In genomic region chr2:101826950-101827600, GRCm38 (mm10) we compare ENCODE assay signal across 19 mouse cellular contexts. TPM values are rescaled to one million over a fixed set of nuclear protein-coding genes. Genes with fewer than 3 reads are reported as not detected.
A peak's percentile ranks its signal among the peaks of the same experiment; 100 is the strongest.
DNase-seq lines count a peak whose midpoint lies in the region; ATAC-seq and TF ChIP-seq lines count a peak whose summit lies in the region.
"Had no signal": no experiment of that assay in that cellular context is flagged by ENCODE, and none has a peak within 500 bp of the region (broad histone marks: within the 10 kb centered on the region; RNA-seq: fewer than 3 reads in every experiment).

No protein-coding gene starts in this region.

- DNase-seq in heart, embryonic 10.5 days (ENCODE audit: low spot score) = peak; percentile 62
- DNase-seq in heart, adult 8-10 months (ENCODE audit: low spot score) = no peak
- no peak for DNase-seq in lung, adult 18-20 months
- DNase-seq in stomach, postnatal 0 days (ENCODE audit: low spot score) = no peak
- DNase-seq in gastrocnemius, postnatal 36 days = no peak
- no peak for DNase-seq in adrenal gland, adult 18-20 months (ENCODE audit: low spot score in 2 of 2)
- DNase-seq: cerebellum, adult 18-20 months; gastrocnemius, postnatal 25 days; layer of hippocampus, postnatal 36 days; thymus, postnatal 25 days had no signal

- no peaks in the 10 kb centered on the region for H3K36me3 ChIP-seq in heart, embryonic 10.5 days
- no peaks in the 10 kb centered on the region for H3K36me3 ChIP-seq in lung, embryonic 15.5 days
- no peaks in the 10 kb centered on the region for H3K36me3 ChIP-seq in intestine, embryonic 16.5 days (ENCODE audit: control insufficient read depth, insufficient read depth, low read length)
- no peaks in the 10 kb centered on the region for H3K36me3 ChIP-seq in stomach, postnatal 0 days (ENCODE audit: control insufficient read depth, insufficient read depth, low read length)
- H3K36me3 ChIP-seq: embryonic facial prominence, embryonic 15.5 days; hindbrain, embryonic 15.5 days; neural tube, embryonic 13.5 days; stomach, embryonic 15.5 days had no signal

- no peaks in the 10 kb centered on the region for H3K9me3 ChIP-seq in heart, embryonic 10.5 days
- H3K9me3 ChIP-seq in lung, embryonic 15.5 days = no peaks in the 10 kb centered on the region
- no peaks in the 10 kb centered on the region for H3K9me3 ChIP-seq in intestine, embryonic 16.5 days (ENCODE audit: control insufficient read depth, low read length)
- H3K9me3 ChIP-seq in stomach, postnatal 0 days (ENCODE audit: control insufficient read depth, low read length) = no peaks in the 10 kb centered on the region
- H3K9me3 ChIP-seq: embryonic facial prominence, embryonic 15.5 days; hindbrain, embryonic 15.5 days; neural tube, embryonic 13.5 days; stomach, embryonic 15.5 days had no signal

- no peak overlapping the region for H3K4me2 ChIP-seq in lung, embryonic 15.5 days
- peak overlapping the region; percentile 21 for H3K4me2 ChIP-seq in intestine, embryonic 16.5 days (ENCODE audit: low read depth, low read length)
- H3K4me2 ChIP-seq in stomach, postnatal 0 days (replicated peaks; ENCODE audit: low read depth) = no peak overlapping the region
- H3K4me2 ChIP-seq: embryonic facial prominence, embryonic 15.5 days; hindbrain, embryonic 15.5 days; neural tube, embryonic 13.5 days; stomach, embryonic 15.5 days had no signal

- no peak overlapping the region for H3K9ac ChIP-seq in lung, embryonic 15.5 days
- H3K9ac ChIP-seq in intestine, embryonic 16.5 days (ENCODE audit: low read depth, low read length) = no peak overlapping the region
- no peak overlapping the region for H3K9ac ChIP-seq in stomach, postnatal 0 days (ENCODE audit: low read length)
- H3K9ac ChIP-seq: embryonic facial prominence, embryonic 15.5 days; hindbrain, embryonic 15.5 days; neural tube, embryonic 13.5 days; stomach, embryonic 15.5 days had no signal

- no peak for ATAC-seq in lung, embryonic 15.5 days (ENCODE audit: borderline replicate concordance, extremely low read depth, low FRiP score, low TSS enrichment)
- ATAC-seq in intestine, embryonic 16.5 days = peak; percentile 69
- peak; percentile 40; the same call in 1 of the 2 replicates for ATAC-seq in stomach, postnatal 0 days (ENCODE audit: low FRiP score, low TSS enrichment)
- ATAC-seq: activated CD4-positive, CD25-positive, alpha-beta regulatory T cell, adult 4 months; forebrain, embryonic 14.5 days; midbrain, embryonic 16.5 days had no signal

- no peak for TF ChIP-seq EP300 in stomach, postnatal 0 days (optimal IDR thresholded peaks at IDR 0.05)

- H3K4me3 ChIP-seq in heart, embryonic 10.5 days = no peak overlapping the region
- no peak overlapping the region for H3K4me3 ChIP-seq in lung, embryonic 15.5 days
- H3K4me3 ChIP-seq in intestine, embryonic 16.5 days (ENCODE audit: low read length) = peak overlapping the region; percentile 6; the same call in 1 of the 2 replicates
- H3K4me3 ChIP-seq in stomach, postnatal 0 days (ENCODE audit: low read depth, low read length) = no peak overlapping the region
- H3K4me3 ChIP-seq: embryonic facial prominence, embryonic 15.5 days; hindbrain, embryonic 15.5 days; neural tube, embryonic 13.5 days; stomach, embryonic 15.5 days had no signal

- H3K27ac ChIP-seq in heart, embryonic 10.5 days = no peak overlapping the region
- H3K27ac ChIP-seq in lung, embryonic 15.5 days = peak overlapping the region; percentile 71; the same call in 1 of the 2 replicates
- H3K27ac ChIP-seq in intestine, embryonic 16.5 days (ENCODE audit: low read length) = peak overlapping the region; percentile 90
- no peak overlapping the region for H3K27ac ChIP-seq in stomach, postnatal 0 days (replicated peaks)
- H3K27ac ChIP-seq: embryonic facial prominence, embryonic 15.5 days; hindbrain, embryonic 15.5 days; neural tube, embryonic 13.5 days; stomach, embryonic 15.5 days had no signal

- peaks cover 28% of the 10 kb centered on the region for H3K4me1 ChIP-seq in heart, embryonic 10.5 days
- H3K4me1 ChIP-seq in lung, embryonic 15.5 days = peaks cover 42% of the 10 kb centered on the region
- H3K4me1 ChIP-seq in intestine, embryonic 16.5 days (ENCODE audit: control insufficient read depth, insufficient read depth, low read length) = peaks cover 9% of the 10 kb centered on the region; the same call in 1 of the 2 replicates
- H3K4me1 ChIP-seq in stomach, postnatal 0 days (replicated peaks; ENCODE audit: control insufficient read depth, insufficient read depth) = no peaks in the 10 kb centered on the region; the same call in 1 of the 2 replicates
- H3K4me1 ChIP-seq: embryonic facial prominence, embryonic 15.5 days; neural tube, embryonic 13.5 days; stomach, embryonic 15.5 days had no signal

- intact Hi-C loops in gastrocnemius, postnatal 36 days (cut with DNase I) = loop anchor here (2.0 kb wide), 1 partner anchor 130 kb away; no protein-coding TSS in a partner anchor

- 66% methylated on average over 3 of the region's 3 CpGs for WGBS in heart, embryonic 10.5 days
- 77% methylated on average over 3 of the region's 3 CpGs for WGBS in lung, embryonic 15.5 days
- 63% methylated on average over 3 of the region's 3 CpGs for WGBS in intestine, embryonic 16.5 days
- 66% methylated on average over 3 of the region's 3 CpGs for WGBS in stomach, postnatal 0 days

- no peaks in the 10 kb centered on the region for H3K27me3 ChIP-seq in heart, embryonic 10.5 days (ENCODE audit: insufficient read depth, poor library complexity, severe bottlenecking)
- H3K27me3 ChIP-seq in lung, embryonic 15.5 days = no peaks in the 10 kb centered on the region
- H3K27me3 ChIP-seq in intestine, embryonic 16.5 days (replicated peaks; ENCODE audit: control insufficient read depth, insufficient read depth, low read length) = no peaks in the 10 kb centered on the region
- H3K27me3 ChIP-seq in stomach, postnatal 0 days (ENCODE audit: control insufficient read depth, insufficient read depth, low read length) = no peaks in the 10 kb centered on the region
- H3K27me3 ChIP-seq: embryonic facial prominence, embryonic 15.5 days; hindbrain, embryonic 15.5 days; neural tube, embryonic 13.5 days; stomach, embryonic 15.5 days had no signal

- no peak for TF ChIP-seq CTCF in stomach, postnatal 0 days (IDR thresholded peaks at IDR 0.05; ENCODE audit: low read depth)

RNA-seq across cellular contexts. Expression of gene Prr5l, which starts 55.8 kb away (rescaled TPM):
- 13.0 and 15.1 TPM in 2 replicates for polyA plus RNA-seq in heart, embryonic 10.5 days (2016; fragmentation: Nextera tagmentation; extraction: Ambion mirVana)
- total RNA-seq in heart, adult 8-10 months (2022) = 1 to 10 TPM; 1.0 to 2.7 (median 2.2) TPM
- polyA plus RNA-seq in lung, embryonic 15.5 days (2015; fragmentation: Nextera tagmentation; extraction: Ambion mirVana) = 40.5 and 41.7 TPM in 2 replicates
- polyA plus RNA-seq in intestine, embryonic 16.5 days (2015; fragmentation: Nextera tagmentation; extraction: Ambion mirVana) = 23.9 and 31.0 TPM in 2 replicates
- 3.3 and 3.8 TPM in 2 replicates for polyA plus RNA-seq in stomach, postnatal 0 days (2015; fragmentation: Nextera tagmentation; extraction: Ambion mirVana)
- total RNA-seq in gastrocnemius, postnatal 36 days (2021) = 1 to 10 TPM in 1 of 2 experiments, under 1 TPM in 1; 0.62 to 1.5 TPM
- 1 to 10 TPM; 3.9 to 5.6 TPM for total RNA-seq in adrenal gland, adult 18-20 months (2021)

RNA-seq across cellular contexts. Expression of gene Commd9, which starts 59.0 kb away (rescaled TPM):
- 55.5 and 62.2 TPM in 2 replicates for polyA plus RNA-seq in heart, embryonic 10.5 days (2016; fragmentation: Nextera tagmentation; extraction: Ambion mirVana)
- 10 to 100 TPM; 27.7 to 32.8 (median 30.0) TPM for total RNA-seq in heart, adult 8-10 months (2022)
- polyA plus RNA-seq in lung, embryonic 15.5 days (2015; fragmentation: Nextera tagmentation; extraction: Ambion mirVana) = 58.8 and 64.6 TPM in 2 replicates
- 79.1 and 82.8 TPM in 2 replicates for polyA plus RNA-seq in intestine, embryonic 16.5 days (2015; fragmentation: Nextera tagmentation; extraction: Ambion mirVana)
- polyA plus RNA-seq in stomach, postnatal 0 days (2015; fragmentation: Nextera tagmentation; extraction: Ambion mirVana) = 43.7 and 48.2 TPM in 2 replicates
- 10 to 100 TPM; 30.6 to 32.4 TPM for total RNA-seq in gastrocnemius, postnatal 36 days (2021)
- total RNA-seq in adrenal gland, adult 18-20 months (2021) = 10 to 100 TPM; 36.5 to 37.1 TPM

Comparison
In these comparisons a context has a peak if more than half of its experiments do, and no peak if none do; other contexts are left out.
1. H3K27ac ChIP-seq: peak in lung, embryonic 15.5 days (single experiment) and intestine, embryonic 16.5 days (single experiment); none in heart, embryonic 10.5 days (single experiment) and stomach, postnatal 0 days (single experiment).